Mouse (Mus musculus) neural tube, embryonic 14.5 days (tissue): ENCODE data around the gene Trappc11. TPM values are rescaled to one million over a fixed set of nuclear protein-coding genes. Genes with fewer than 3 reads are reported as not detected.
"Not testable (repeated sequence)": the region's sequence is repeated elsewhere in the genome, so short reads cannot be mapped to it uniquely, and the experiment has no call there.

ENCODE experiments used
- ATAC-seq: fragments of 200-750 bp; cut with Nextera tagmentation; 2 replicates; pipeline ENCODE4 v1.8.0; 2017; ENCODE audit warnings: low read depth, mild to moderate bottlenecking, moderate TSS enrichment, moderate library complexity
- H3K27ac ChIP-seq: fragments of 300-500 bp; sonication (generic); 2 replicates; pipeline ENCODE4 v1.5.1; 2014; ENCODE audit warnings: low read depth, mild to moderate bottlenecking, control low read depth, low read length, moderate library complexity, mixed read lengths
- H3K27me3 ChIP-seq: fragments of 300-500 bp; sonication (generic); 2 replicates; pipeline ENCODE4 v1.6.1; 2014; ENCODE audit warnings: low read length; ENCODE audit not compliant: control insufficient read depth, insufficient read depth
- H3K36me3 ChIP-seq: fragments of 300-500 bp; sonication (generic); 2 replicates; pipeline ENCODE4 v1.6.1; 2014; ENCODE audit warnings: low read length, mixed read lengths; ENCODE audit not compliant: control insufficient read depth, insufficient read depth
- H3K4me1 ChIP-seq: fragments of 300-500 bp; sonication (generic); 2 replicates; pipeline ENCODE4 v1.6.1; 2014; ENCODE audit warnings: low read length; ENCODE audit not compliant: control insufficient read depth, insufficient read depth
- H3K4me2 ChIP-seq: fragments of 300-500 bp; sonication (generic); 2 replicates; pipeline ENCODE4 v1.6.1; 2014; ENCODE audit warnings: mild to moderate bottlenecking, low read depth, low read length, control low read depth
- H3K4me3 ChIP-seq: fragments of 300-500 bp; sonication (generic); 2 replicates; pipeline ENCODE4 v1.5.1; 2014; ENCODE audit warnings: low read depth, low read length, control low read depth, mixed read lengths
- H3K9ac ChIP-seq: fragments of 300-500 bp; sonication (generic); replicated peaks from 2 replicates; pipeline ENCODE4 v1.6.1; 2014; ENCODE audit warnings: low read depth, mild to moderate bottlenecking, control low read depth, low read length, mixed read lengths
- H3K9me3 ChIP-seq: fragments of 300-500 bp; sonication (generic); 2 replicates; pipeline ENCODE4 v1.6.1; 2016; ENCODE audit warnings: low read length; ENCODE audit not compliant: control insufficient read depth
- WGBS: fragments of 180-500 bp; shearing (Covaris S2); extraction: QIAGEN DNeasy Blood & Tissue Kit; methylation state at CpG from one replicate; pipeline ENCODE4 v1.1.7; 2014; 5-methylcytosine and 5-hydroxymethylcytosine counted together
- polyA plus RNA-seq: library from polyadenylated mRNA; unstranded; fragments of >200 nt; fragmentation: Nextera tagmentation; extraction: Ambion mirVana; gene quantifications from 2 replicates; pipeline ENCODE4 v1.2.1, GENCODE M21; 2014

The Trappc11 gene
- polyA plus RNA-seq, 1 experiment from 2014 or later, result 42.7 TPM

DNA sequence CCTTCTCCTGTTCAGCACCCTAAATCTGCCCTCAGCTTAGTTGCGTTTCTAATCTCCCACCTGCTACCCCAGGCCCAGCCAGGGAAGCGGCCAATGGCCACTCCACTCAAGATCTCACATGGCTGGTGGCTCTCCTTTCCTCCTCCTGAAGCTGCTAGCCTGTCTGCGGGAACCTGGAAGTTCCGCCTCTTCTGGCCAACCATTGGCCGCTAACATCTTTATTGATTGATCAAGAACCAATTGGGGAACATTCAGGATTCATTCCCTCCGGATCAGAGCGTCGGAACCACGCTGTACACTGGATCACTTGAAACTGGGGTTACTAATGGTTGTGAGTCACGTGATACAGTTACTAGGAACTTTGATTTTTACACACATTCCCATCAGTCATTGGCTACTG lies 74.7 kb downstream of the Trappc11 start:
- no peak for ATAC-seq
- 93% methylated on average over 10 of the region's 10 CpGs for WGBS

DNA sequence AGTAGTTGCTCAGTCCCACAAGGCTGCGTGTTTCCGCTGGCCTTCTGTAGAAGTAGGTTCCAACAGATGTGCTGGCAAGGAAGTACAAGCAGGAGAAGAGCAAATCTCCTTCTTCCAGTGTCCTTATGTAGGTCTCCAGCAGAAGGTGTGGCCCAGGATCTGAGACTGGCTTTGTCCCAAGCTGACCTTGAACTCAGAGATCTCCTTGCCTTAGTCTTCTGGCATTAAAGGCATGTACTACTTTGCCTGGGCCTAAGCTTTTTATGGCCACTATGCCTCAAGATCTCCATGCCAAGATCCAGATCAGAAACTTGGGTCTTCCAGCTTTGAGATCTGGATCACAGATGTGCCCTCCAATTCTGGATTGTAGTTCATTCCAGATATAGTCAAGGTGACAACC lies 84.1 kb downstream of the Trappc11 start:
- not testable (repeated sequence) for H3K27ac ChIP-seq, H3K36me3 ChIP-seq, ATAC-seq, H3K9ac ChIP-seq, H3K4me1 ChIP-seq, H3K27me3 ChIP-seq, H3K4me2 ChIP-seq, H3K9me3 ChIP-seq, H3K4me3 ChIP-seq
- 100% methylated on average over 2 of the region's 2 CpGs for WGBS

More for the DNA sequence above, 74.7 kb downstream of the Trappc11 start:
- Histone ChIP-seq H3K4me2 (no peak overlapping the region), H3K4me3 (no peak overlapping the region), H3K4me1 (no peaks in the 10 kb centered on the region), H3K27me3 (no peaks in the 10 kb centered on the region), H3K9ac (no peak overlapping the region), H3K9me3 (no peaks in the 10 kb centered on the region), H3K27ac (no peak overlapping the region), H3K36me3 (no peaks in the 10 kb centered on the region)

DNA sequence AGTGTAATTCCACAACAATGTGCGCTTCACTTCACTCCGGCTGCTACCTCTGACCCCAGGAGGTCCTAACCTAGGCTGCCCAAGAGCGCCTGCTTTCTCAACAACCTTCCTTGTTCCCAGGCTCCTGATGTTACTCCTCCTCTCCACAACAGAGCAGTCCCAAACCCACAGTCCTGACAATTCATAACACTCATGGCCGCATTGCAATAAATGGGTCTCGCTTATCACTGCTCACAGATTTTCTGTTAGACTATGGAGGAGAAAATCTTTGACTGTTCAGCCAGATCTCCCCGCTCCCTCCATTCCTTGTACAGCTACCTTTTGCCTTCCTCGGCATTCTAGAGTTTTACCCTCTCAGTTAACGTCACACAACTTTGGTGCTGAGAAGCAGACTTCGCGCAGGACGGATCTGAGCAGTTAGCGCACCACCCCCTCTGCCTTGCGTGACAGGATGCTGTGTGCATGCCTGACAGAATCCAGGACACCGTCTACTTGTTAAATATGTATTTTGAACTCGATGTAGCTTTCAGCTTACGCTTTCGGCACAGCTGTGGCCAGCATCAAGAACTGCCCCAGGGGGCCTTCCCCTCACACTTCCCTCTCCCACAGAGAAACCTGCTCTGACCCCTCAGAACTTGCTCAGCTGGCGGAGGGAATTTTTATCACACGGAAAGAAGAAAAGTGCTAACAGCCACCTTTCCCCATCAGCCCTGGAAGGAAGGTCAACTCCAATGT lies 86.8 kb downstream of the Trappc11 start, which contains the start of gene Stox2:
TSS of gene Stox2 (minus strand) at position 51 of the 735 bp plus-strand sequence.
- no peak within 1 kb of the TSS for H3K4me3 ChIP-seq
- H3K9me3 ChIP-seq, result no peaks in the 10 kb centered on the region
- H3K27me3 ChIP-seq, result no peaks in the 10 kb centered on the region
- H3K36me3 ChIP-seq, result no peaks in the 10 kb centered on the region
- H3K9ac ChIP-seq, result no peak within 1 kb of the TSS
- no peaks in the 10 kb centered on the region for H3K4me1 ChIP-seq
- WGBS, result 79% methylated on average over 19 of the region's 19 CpGs
- H3K4me2 ChIP-seq, result no peak within 1 kb of the TSS
- no peak within 1 kb of the TSS for H3K27ac ChIP-seq
- no peak for ATAC-seq

Other genes with a start within 250 kb of the Trappc11 start
- 39.6 and 49.7 TPM in 2 replicates for gene Stox2, start 87.1 kb downstream of the Trappc11 start, polyA plus RNA-seq
- gene Rwdd4a, start 194 bp upstream of the Trappc11 start, polyA plus RNA-seq, result 32.8 and 35.2 TPM in 2 replicates
- 7.3 and 10.3 TPM in 2 replicates for gene Ing2, start 142.1 kb upstream of the Trappc11 start, polyA plus RNA-seq
- 33.6 and 35.3 TPM in 2 replicates for gene Cdkn2aip, start 180.5 kb upstream of the Trappc11 start, polyA plus RNA-seq